Mouse (Mus musculus): ENCODE measurements around the gene Itga9. TPM values are rescaled to one million over a fixed set of nuclear protein-coding genes. Genes with fewer than 3 reads are reported as not detected.

The Itga9 gene
- total and polyA plus RNA-seq, 2 experiments: 9.1 to 15.8 TPM

DNA sequence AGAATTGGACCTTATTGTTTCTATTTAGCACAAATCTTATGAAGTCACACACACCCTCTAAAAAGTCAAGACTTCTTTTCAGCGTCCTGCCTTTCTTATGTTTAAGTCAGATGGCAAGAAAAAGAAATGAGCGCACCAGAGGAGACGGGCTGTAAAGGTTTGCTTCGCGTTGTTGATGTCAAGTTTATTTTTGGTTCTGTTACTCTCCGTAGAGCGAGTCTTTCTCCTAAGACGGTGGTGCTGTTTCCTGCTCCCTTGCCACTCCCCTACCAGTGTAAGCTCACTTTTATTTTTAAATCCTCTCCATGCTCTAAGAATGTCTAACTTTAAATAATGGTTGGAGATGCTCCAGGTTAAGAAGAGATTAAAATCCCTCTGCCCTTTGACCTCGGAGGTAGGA is 118.6 kb downstream of the Itga9 start:
- TF ChIP-seq POLR2A (IDR thresholded peaks at IDR 0.05; ENCODE audit: extremely low read depth, insufficient read depth, low read length) (no peak), CTCF (IDR thresholded peaks at IDR 0.05; ENCODE audit: low read depth, low read length) (no peak)
- DNase-seq (ENCODE audit: extremely low read depth, low read depth, low spot score): no peak
- Histone ChIP-seq H3K4me1 (ENCODE audit: control insufficient read depth, insufficient read depth, low read length) (no peaks in the 10 kb centered on the region), H3K27ac (replicated peaks; ENCODE audit: insufficient read depth, low read depth, low read length) (no peak overlapping the region), H3K36me3 (ENCODE audit: control insufficient read depth, insufficient read depth, low read length) (no peaks in the 10 kb centered on the region), H3K79me2 (ENCODE audit: control insufficient read depth, insufficient read depth, low read length) (no peaks in the 10 kb centered on the region), H3K9ac (ENCODE audit: low read depth, low read length) (no peak overlapping the region), H3K4me3 (ENCODE audit: insufficient read depth, low read depth, low read length) (no peak overlapping the region), H3K27me3 (ENCODE audit: control insufficient read depth, insufficient read depth, low read length) (no peaks in the 10 kb centered on the region)
- 81% methylated on average over 9 of the region's 9 CpGs for WGBS

- TF ChIP-seq CTCF (IDR thresholded peaks at IDR 0.05; ENCODE audit: low read depth, low read length): no peak
- no peak for TF ChIP-seq POLR2A (IDR thresholded peaks at IDR 0.05; ENCODE audit: extremely low read depth, insufficient read depth, low read length)
- H3K4me1 ChIP-seq (ENCODE audit: control insufficient read depth, insufficient read depth, low read length): no peaks in the 10 kb centered on the region
- WGBS: 84% methylated on average over 4 of the region's 4 CpGs
Observed at GRCm38 (mm10) chr9:118726550-118726949, 120.1 kb downstream of the Itga9 start.

GRCm38 (mm10) chr9:118728296-118728695 is 121.8 kb downstream of the Itga9 start:
- Histone ChIP-seq H3K4me1 (ENCODE audit: control insufficient read depth, insufficient read depth, low read length) (no peaks in the 10 kb centered on the region), H3K9ac (ENCODE audit: low read depth, low read length) (no peak overlapping the region), H3K27ac (replicated peaks; ENCODE audit: insufficient read depth, low read depth, low read length) (no peak overlapping the region), H3K36me3 (ENCODE audit: control insufficient read depth, insufficient read depth, low read length) (no peaks in the 10 kb centered on the region), H3K79me2 (ENCODE audit: control insufficient read depth, insufficient read depth, low read length) (no peaks in the 10 kb centered on the region), H3K4me3 (ENCODE audit: insufficient read depth, low read depth, low read length) (no peak overlapping the region), H3K27me3 (ENCODE audit: control insufficient read depth, insufficient read depth, low read length) (no peaks in the 10 kb centered on the region)
- WGBS: 82% methylated on average over 6 of the region's 6 CpGs
- DNase-seq (ENCODE audit: extremely low read depth, low read depth, low spot score): no peak
- no peak for TF ChIP-seq CTCF (IDR thresholded peaks at IDR 0.05; ENCODE audit: low read depth, low read length)
- no peak for TF ChIP-seq POLR2A (IDR thresholded peaks at IDR 0.05; ENCODE audit: extremely low read depth, insufficient read depth, low read length)

More at GRCm38 (mm10) chr9:118726550-118726949, 120.1 kb downstream of the Itga9 start:
- no peak overlapping the region for H3K4me3 ChIP-seq (ENCODE audit: insufficient read depth, low read depth, low read length)
- H3K27ac ChIP-seq (replicated peaks; ENCODE audit: insufficient read depth, low read depth, low read length): no peak overlapping the region
- no peaks in the 10 kb centered on the region for H3K79me2 ChIP-seq (ENCODE audit: control insufficient read depth, insufficient read depth, low read length)
- H3K9ac ChIP-seq (ENCODE audit: low read depth, low read length): no peak overlapping the region
- no peaks in the 10 kb centered on the region for H3K27me3 ChIP-seq (ENCODE audit: control insufficient read depth, insufficient read depth, low read length)
- H3K36me3 ChIP-seq (ENCODE audit: control insufficient read depth, insufficient read depth, low read length): no peaks in the 10 kb centered on the region
- DNase-seq (ENCODE audit: extremely low read depth, low read depth, low spot score): no peak

GRCm38 (mm10) chr9:118728987-118729386 is 122.5 kb downstream of the Itga9 start:
- 70% methylated on average over 5 of the region's 5 CpGs for WGBS
- Histone ChIP-seq H3K9ac (ENCODE audit: low read depth, low read length) (no peak overlapping the region), H3K27me3 (ENCODE audit: control insufficient read depth, insufficient read depth, low read length) (no peaks in the 10 kb centered on the region), H3K27ac (replicated peaks; ENCODE audit: insufficient read depth, low read depth, low read length) (no peak overlapping the region), H3K79me2 (ENCODE audit: control insufficient read depth, insufficient read depth, low read length) (no peaks in the 10 kb centered on the region), H3K4me3 (ENCODE audit: insufficient read depth, low read depth, low read length) (no peak overlapping the region), H3K36me3 (ENCODE audit: control insufficient read depth, insufficient read depth, low read length) (no peaks in the 10 kb centered on the region), H3K4me1 (ENCODE audit: control insufficient read depth, insufficient read depth, low read length) (no peaks in the 10 kb centered on the region)
- DNase-seq (ENCODE audit: extremely low read depth, low read depth, low spot score): no peak
- TF ChIP-seq CTCF (IDR thresholded peaks at IDR 0.05; ENCODE audit: low read depth, low read length) (no peak), POLR2A (IDR thresholded peaks at IDR 0.05; ENCODE audit: extremely low read depth, insufficient read depth, low read length) (no peak)

DNA sequence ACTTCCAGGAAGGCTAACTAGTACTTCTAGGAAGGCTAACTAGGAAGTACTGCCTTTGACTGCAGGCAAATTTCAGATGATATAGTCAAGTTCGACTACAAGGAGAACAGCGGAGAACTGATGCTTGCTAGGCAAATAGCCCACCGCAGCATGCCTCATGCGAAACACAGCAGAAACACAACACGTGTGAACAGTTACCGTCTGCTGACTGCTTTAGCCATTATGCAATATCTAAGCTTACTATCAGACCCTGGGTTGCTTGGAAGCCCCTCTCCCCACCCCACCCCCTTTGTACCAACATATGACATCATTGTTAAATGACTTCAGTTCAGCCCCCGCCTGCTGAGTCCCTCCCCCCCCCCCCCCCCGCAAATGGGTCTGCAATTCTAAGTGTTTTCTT is 123.7 kb downstream of the Itga9 start:
- no peak overlapping the region for H3K27ac ChIP-seq (replicated peaks; ENCODE audit: insufficient read depth, low read depth, low read length)
- 83% methylated on average over 8 of the region's 8 CpGs for WGBS
- no peaks in the 10 kb centered on the region for H3K27me3 ChIP-seq (ENCODE audit: control insufficient read depth, insufficient read depth, low read length)
- no peaks in the 10 kb centered on the region for H3K4me1 ChIP-seq (ENCODE audit: control insufficient read depth, insufficient read depth, low read length)
- no peak overlapping the region for H3K9ac ChIP-seq (ENCODE audit: low read depth, low read length)
- H3K79me2 ChIP-seq (ENCODE audit: control insufficient read depth, insufficient read depth, low read length): no peaks in the 10 kb centered on the region
- TF ChIP-seq CTCF (IDR thresholded peaks at IDR 0.05; ENCODE audit: low read depth, low read length) (no peak), POLR2A (IDR thresholded peaks at IDR 0.05; ENCODE audit: extremely low read depth, insufficient read depth, low read length) (no peak)
- DNase-seq (ENCODE audit: extremely low read depth, low read depth, low spot score): no peak
- H3K4me3 ChIP-seq (ENCODE audit: insufficient read depth, low read depth, low read length): no peak overlapping the region
- H3K36me3 ChIP-seq (ENCODE audit: control insufficient read depth, insufficient read depth, low read length): no peaks in the 10 kb centered on the region

DNA sequence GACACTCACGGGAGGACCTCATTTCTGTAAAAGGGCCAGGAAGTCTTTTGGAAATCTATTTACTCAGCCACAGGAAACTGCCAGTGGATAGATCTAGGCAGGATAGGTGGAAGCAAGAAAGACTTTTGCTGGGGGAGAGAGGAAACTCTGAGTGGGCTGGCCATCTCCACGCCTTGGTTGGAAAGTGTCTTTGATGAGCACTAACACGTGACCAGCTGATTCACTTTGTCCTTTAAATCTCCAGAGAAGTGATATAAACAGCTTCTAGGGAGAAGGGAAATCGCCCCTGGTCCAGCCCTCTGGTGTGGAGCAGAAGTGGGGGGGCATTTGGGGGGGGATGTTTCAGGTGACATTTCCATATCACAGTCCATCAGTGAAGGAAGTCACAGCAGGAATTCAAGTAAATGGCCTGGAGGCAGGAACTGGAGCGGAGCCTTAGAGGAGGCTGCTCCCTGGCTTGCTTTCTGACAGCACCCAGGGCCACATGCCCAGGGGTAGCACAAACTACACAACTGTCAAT is 124.4 kb downstream of the Itga9 start:
- no peak for DNase-seq (ENCODE audit: extremely low read depth, low read depth, low spot score)
- Histone ChIP-seq H3K27ac (replicated peaks; ENCODE audit: insufficient read depth, low read depth, low read length) (no peak overlapping the region), H3K4me1 (ENCODE audit: control insufficient read depth, insufficient read depth, low read length) (no peaks in the 10 kb centered on the region), H3K4me3 (ENCODE audit: insufficient read depth, low read depth, low read length) (no peak overlapping the region), H3K79me2 (ENCODE audit: control insufficient read depth, insufficient read depth, low read length) (no peaks in the 10 kb centered on the region), H3K27me3 (ENCODE audit: control insufficient read depth, insufficient read depth, low read length) (no peaks in the 10 kb centered on the region), H3K9ac (ENCODE audit: low read depth, low read length) (no peak overlapping the region), H3K36me3 (ENCODE audit: control insufficient read depth, insufficient read depth, low read length) (no peaks in the 10 kb centered on the region)
- TF ChIP-seq POLR2A (IDR thresholded peaks at IDR 0.05; ENCODE audit: extremely low read depth, insufficient read depth, low read length): no peak
- TF ChIP-seq CTCF (IDR thresholded peaks at IDR 0.05; ENCODE audit: low read depth, low read length): no peak
- WGBS: 72% methylated on average over 5 of the region's 5 CpGs

Data from liver, adult 2 months (tissue).